Mouse (Mus musculus) MEL (cell line): ENCODE measurements around the gene Olfr718-ps1.

Source experiments
- GATA1 ChIP-seq: IDR thresholded peaks from 2 replicates; pipeline ENCODE4 v1.6.1; 2011; ENCODE audit warnings: low read depth, low read length, improper control_type of control experiment
- MAFK ChIP-seq: IDR thresholded peaks from 2 replicates; pipeline ENCODE4 v1.6.1; 2011; ENCODE audit warnings: low read depth, mild to moderate bottlenecking, low read length, improper control_type of control experiment, borderline replicate concordance
- MXI1 ChIP-seq: IDR thresholded peaks from 2 replicates; pipeline ENCODE4 v1.6.1; 2011; ENCODE audit warnings: mild to moderate bottlenecking, low read depth, low read length, improper control_type of control experiment
- POLR2A ChIP-seq, 2 experiments: IDR thresholded peaks; 2 replicates each; pipeline ENCODE4 v1.6.1; 2011 to 2012; ENCODE audit warnings: low read length in 2 of 2, mild to moderate bottlenecking in 2 of 2, control low read depth in 1 of 2, improper control_type of control experiment in 1 of 2, low read depth in 1 of 2, moderate library complexity in 1 of 2; ENCODE audit not compliant: control insufficient read depth in 1 of 2, insufficient read depth in 1 of 2, poor library complexity in 1 of 2
- ZKSCAN1 ChIP-seq: IDR thresholded peaks from 2 replicates; pipeline ENCODE4 v1.6.1; 2012; ENCODE audit warnings: low read depth, mild to moderate bottlenecking, inconsistent platforms, low read length, improper control_type of control experiment, moderate library complexity

DNA sequence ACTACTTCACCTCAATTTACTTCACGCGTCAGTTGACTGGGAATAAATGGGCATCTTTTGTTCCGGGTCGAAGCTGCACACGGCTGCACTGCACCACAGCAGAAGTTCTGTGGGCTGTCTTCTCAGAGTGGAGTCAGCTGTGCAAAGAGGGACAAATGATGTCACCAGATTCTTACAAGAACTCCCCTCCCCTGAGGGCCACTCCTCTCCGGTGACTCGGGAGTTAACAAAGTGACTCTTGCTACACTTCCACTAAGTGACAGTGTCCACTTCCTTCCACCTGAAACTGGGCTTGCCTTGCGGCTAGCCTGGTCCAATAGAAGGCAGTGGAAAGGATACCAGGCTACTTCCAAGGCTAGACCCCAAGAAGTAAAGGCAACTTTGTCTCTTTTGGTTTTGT is 25.3 kb downstream of the Olfr718-ps1 start:
- TF ChIP-seq POLR2A (IDR thresholded peaks at IDR 0.05; ENCODE audit: control insufficient read depth in 1 of 2, insufficient read depth in 1 of 2, low read depth in 1 of 2, low read length in 2 of 2, poor library complexity in 1 of 2) (no peak), MAFK (no peak), GATA1 (no peak), ZKSCAN1 (no peak), MXI1 (no peak)
